Mouse (Mus musculus) liver, postnatal 0 days (tissue): ENCODE measurements around the gene Gpr33. TPM values are rescaled to one million over a fixed set of nuclear protein-coding genes. Genes with fewer than 3 reads are reported as not detected.

Experiments used
- ATAC-seq: fragments of 200-750 bp; cut with Nextera tagmentation; 2 replicates; pipeline ENCODE4 v1.8.0; 2017; ENCODE audit warnings: mild to moderate bottlenecking, moderate library complexity
- DNase-seq: peaks from one replicate; pipeline ENCODE4 v3.0.0-alpha.2; 2016
- H3K27ac ChIP-seq: fragments of 300-500 bp; sonication (generic); 2 replicates; pipeline ENCODE4 v1.5.1; 2014; ENCODE audit warnings: antibody characterized with exemption, moderate library complexity, mild to moderate bottlenecking, low read depth
- H3K27me3 ChIP-seq: fragments of 300-500 bp; sonication (generic); 2 replicates; pipeline ENCODE4 v1.6.1; 2014; ENCODE audit warnings: low read length, control low read depth, mixed read lengths; ENCODE audit not compliant: insufficient read depth
- H3K36me3 ChIP-seq: fragments of 300-500 bp; sonication (generic); replicated peaks from 2 replicates; pipeline ENCODE4 v1.6.1; 2014; ENCODE audit warnings: mild to moderate bottlenecking, control low read depth, low read length, moderate library complexity, mixed read lengths; ENCODE audit not compliant: insufficient read depth
- H3K4me1 ChIP-seq: fragments of 300-500 bp; sonication (generic); 2 replicates; pipeline ENCODE4 v1.6.1; 2014; ENCODE audit warnings: antibody characterized with exemption, mild to moderate bottlenecking, control low read depth; ENCODE audit not compliant: insufficient read depth
- H3K4me2 ChIP-seq: fragments of 300-500 bp; sonication (generic); 2 replicates; pipeline ENCODE4 v1.6.1; 2014; ENCODE audit warnings: low read depth, mild to moderate bottlenecking, low read length, moderate library complexity, mixed read lengths
- H3K4me3 ChIP-seq: fragments of 300-500 bp; sonication (generic); 2 replicates; pipeline ENCODE4 v1.5.1; 2014; ENCODE audit warnings: low read depth, low read length
- H3K9ac ChIP-seq: fragments of 300-500 bp; sonication (generic); replicated peaks from 2 replicates; pipeline ENCODE4 v1.6.1; 2014; ENCODE audit warnings: mild to moderate bottlenecking, moderate library complexity
- H3K9me3 ChIP-seq: fragments of 300-500 bp; sonication (generic); 2 replicates; pipeline ENCODE4 v1.6.1; 2016; ENCODE audit warnings: mild to moderate bottlenecking, control low read depth, low read length, mixed read lengths
- CTCF ChIP-seq: sonication (generic); IDR thresholded peaks from 2 replicates; pipeline ENCODE4 v1.5.1; 2016; ENCODE audit warnings: antibody characterized with exemption, low read depth
- EP300 ChIP-seq: IDR thresholded peaks from 2 replicates; pipeline ENCODE4 v1.6.1; 2016; ENCODE audit warnings: antibody characterized with exemption, low read depth, mild to moderate bottlenecking
- WGBS: fragments of 180-500 bp; shearing (Covaris S2); extraction: QIAGEN DNeasy Blood & Tissue Kit; methylation state at CpG from one replicate; pipeline ENCODE4 v1.1.7; 2014; ENCODE audit not compliant: insufficient replicate concordance; 5-methylcytosine and 5-hydroxymethylcytosine counted together
- polyA plus RNA-seq: library from polyadenylated mRNA; unstranded; fragments of >200 nt; fragmentation: Nextera tagmentation; extraction: Ambion mirVana; gene quantifications from 2 replicates; pipeline ENCODE4 v1.2.1, GENCODE M21; 2015

The Gpr33 gene
- polyA plus RNA-seq, 1 experiment from 2014 or later: not detected

DNA sequence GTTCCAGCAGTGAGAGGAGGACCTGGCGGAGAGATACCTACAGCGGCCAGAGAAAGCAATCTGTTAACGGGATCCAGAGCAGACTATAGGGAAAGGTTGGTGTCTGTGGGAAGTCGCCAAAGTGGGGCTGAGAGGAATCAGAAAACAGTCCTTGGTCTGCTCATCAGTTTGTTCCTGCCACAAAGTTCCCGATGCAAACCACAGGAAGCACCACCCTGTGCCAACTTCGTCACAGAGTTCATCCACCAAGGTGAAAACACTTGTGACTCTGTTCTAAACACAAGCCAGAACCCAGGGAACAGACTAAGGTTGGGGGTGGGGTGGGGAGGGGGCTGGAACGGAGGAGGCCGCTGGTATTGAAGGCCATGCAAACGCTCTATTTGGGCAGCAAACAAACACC lies 51.3 kb downstream of the Gpr33 start:
- H3K4me2 ChIP-seq: no peak overlapping the region
- H3K36me3 ChIP-seq: no peaks in the 10 kb centered on the region
- no peak overlapping the region for H3K9ac ChIP-seq
- H3K27ac ChIP-seq: no peak overlapping the region
- no peak overlapping the region for H3K4me3 ChIP-seq
- WGBS: 55% methylated on average over 9 of the region's 9 CpGs
- H3K27me3 ChIP-seq: no peaks in the 10 kb centered on the region
- DNase-seq (no peak), ATAC-seq (no peak)
- 0 out of 2 replicates have a peak, but pooled peaks cover 2% of the 10 kb centered on the region for H3K9me3 ChIP-seq
- H3K4me1 ChIP-seq: no peaks in the 10 kb centered on the region
- TF ChIP-seq EP300 (no peak), CTCF (no peak)

DNA sequence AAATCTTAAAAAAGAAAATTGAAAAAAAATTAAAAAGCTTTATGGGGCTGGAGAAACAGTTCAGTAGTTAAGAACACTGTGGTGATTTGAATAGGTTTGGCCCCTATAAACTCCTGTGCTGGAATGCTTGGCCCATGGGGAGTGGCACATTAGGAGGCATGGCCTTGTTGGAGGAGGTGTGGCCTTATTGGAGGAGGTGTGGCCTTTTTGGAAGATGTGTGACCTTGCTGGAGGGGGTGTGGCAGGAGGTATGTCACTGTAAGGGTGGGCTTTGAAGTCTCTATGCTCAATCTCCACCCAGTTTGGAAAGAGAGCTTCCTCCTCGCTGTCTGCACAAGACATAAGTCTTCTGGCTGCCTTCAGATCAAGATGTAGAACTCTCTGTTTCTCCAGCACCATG lies 53.5 kb downstream of the Gpr33 start:
- TF ChIP-seq EP300 (no peak), CTCF (no peak)

More for the DNA sequence above, 53.5 kb downstream of the Gpr33 start:
- H3K9me3 ChIP-seq: 0 out of 2 replicates have a peak, but pooled peaks cover 2% of the 10 kb centered on the region
- no peak overlapping the region for H3K4me2 ChIP-seq
- ATAC-seq (no peak), DNase-seq (no peak)
- no peak overlapping the region for H3K27ac ChIP-seq
- no peak overlapping the region for H3K4me3 ChIP-seq
- no peak overlapping the region for H3K9ac ChIP-seq
- H3K4me1 ChIP-seq: 0 out of 2 replicates have a peak, but pooled peaks cover 4% of the 10 kb centered on the region
- H3K36me3 ChIP-seq: no peaks in the 10 kb centered on the region
- WGBS: 96% methylated on average over 1 of the region's 1 CpGs
- no peaks in the 10 kb centered on the region for H3K27me3 ChIP-seq

Other genes starting within 250 kb of the Gpr33 start
- 18.2 and 20.6 TPM in 2 replicates for gene Hectd1, start 198.5 kb downstream of the Gpr33 start, polyA plus RNA-seq
- gene Heatr5a, start 56.7 kb downstream of the Gpr33 start, polyA plus RNA-seq: 1.6 and 2.6 TPM in 2 replicates
- gene Dtd2, start 21.6 kb downstream of the Gpr33 start, polyA plus RNA-seq: 19.7 and 20.0 TPM in 2 replicates
- gene Nubpl, start 69.7 kb upstream of the Gpr33 start, polyA plus RNA-seq: 6.9 and 7.9 TPM in 2 replicates